Mouse (Mus musculus) neutrophil, adult 65 days (primary cell): ENCODE results near the gene Glcci1. TPM values are rescaled to one million over a fixed set of nuclear protein-coding genes. Genes with fewer than 3 reads are reported as not detected.

Experiments used
- total RNA-seq: library from RNA; stranded (reverse); gene quantifications from 2 replicates; pipeline ENCODE4 v1.2.4, GENCODE M21; 2023

Gene Glcci1
- total RNA-seq: 15.3 and 17.6 TPM in 2 replicates

DNA sequence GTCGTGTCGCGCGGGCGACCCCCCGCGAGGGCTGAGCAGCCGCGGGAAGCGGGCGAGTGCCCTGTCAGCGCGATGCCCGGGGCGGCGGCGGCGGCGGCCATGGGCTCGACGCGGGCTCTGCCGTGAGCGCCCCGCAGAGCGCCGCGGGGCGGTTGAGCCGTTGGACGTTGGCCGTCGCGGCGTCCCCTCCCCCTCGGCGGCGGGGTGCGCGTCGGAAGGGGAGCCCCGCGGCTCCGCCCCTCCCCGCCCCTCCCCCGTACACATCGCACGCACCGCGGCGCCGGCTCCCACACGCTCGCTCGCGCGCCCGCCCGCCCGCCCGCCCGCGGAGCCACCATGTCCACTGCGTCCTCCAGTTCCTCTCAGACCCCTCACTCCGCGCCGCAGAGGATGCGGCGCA lies at the start of gene Glcci1:
Gene Glcci1, plus strand, starts transcription at position 50 of the 400 bp plus-strand sequence.

